Mouse (Mus musculus): ENCODE data around the gene Zfp820.
A peak's percentile ranks its signal among the peaks of the same experiment; 100 is the strongest.
"Not testable (repeated sequence)": the region's sequence is repeated elsewhere in the genome, so short reads cannot be mapped to it uniquely, and the experiment has no call there.

Gene Zfp820

GRCm38 (mm10) chr17:21845545-21846321 is at the start of gene Zfp820:
Gene Zfp820 (minus strand): TSS chr17:21845772.
- peak; percentile 97 for DNase-seq (ENCODE audit: low read depth, low spot score)

DNA sequence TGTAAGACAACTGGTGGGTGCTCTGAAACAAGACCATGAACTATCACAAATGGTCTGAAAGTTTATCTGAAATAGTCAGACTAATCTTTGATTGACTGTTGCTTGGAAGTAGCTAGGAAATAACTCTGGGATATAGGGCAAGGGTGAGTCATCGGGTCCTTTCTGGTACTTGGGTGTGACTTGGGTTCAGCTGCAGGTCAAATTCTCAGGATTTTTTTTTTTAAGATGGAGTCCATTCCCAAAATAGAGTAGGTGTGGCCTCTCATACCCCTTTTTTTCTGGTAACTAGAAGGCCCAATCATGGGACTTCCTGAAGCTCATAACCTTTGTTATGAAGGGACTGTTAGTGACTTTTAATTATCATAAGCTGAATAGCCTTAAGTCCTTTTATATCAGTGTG is 25.7 kb upstream of the Zfp820 start:
- DNase-seq (ENCODE audit: low read depth, low spot score) = peak; percentile 44

- not testable (repeated sequence) for DNase-seq (ENCODE audit: low read depth, low spot score)
Measured at GRCm38 (mm10) chr17:21846322-21846582, 680 bp upstream of the Zfp820 start.

DNA sequence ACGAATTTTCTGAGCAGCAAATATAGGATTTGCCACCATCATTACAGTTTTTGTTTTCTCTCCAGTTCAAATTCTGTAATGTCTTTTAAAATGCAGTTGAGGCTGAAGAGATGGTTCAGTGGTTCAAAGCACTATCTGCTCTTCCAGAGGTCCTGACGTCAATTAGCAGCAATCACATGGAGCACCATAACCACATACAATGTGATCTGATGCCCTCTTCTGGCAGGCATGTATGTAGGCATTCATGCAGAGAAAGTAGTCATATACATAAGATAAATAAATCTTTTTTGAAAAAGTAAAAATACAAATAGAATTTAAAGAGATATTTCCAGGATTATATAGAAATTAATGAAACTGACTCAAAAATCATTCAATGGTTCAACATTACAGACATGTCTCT is 7.1 kb downstream of the Zfp820 start:
- no peak for DNase-seq (ENCODE audit: low read depth, low spot score)

- DNase-seq (ENCODE audit: low read depth, low spot score) = peak; percentile 39
Measured at GRCm38 (mm10) chr17:21801373-21801772, 44.2 kb downstream of the Zfp820 start.

DNA sequence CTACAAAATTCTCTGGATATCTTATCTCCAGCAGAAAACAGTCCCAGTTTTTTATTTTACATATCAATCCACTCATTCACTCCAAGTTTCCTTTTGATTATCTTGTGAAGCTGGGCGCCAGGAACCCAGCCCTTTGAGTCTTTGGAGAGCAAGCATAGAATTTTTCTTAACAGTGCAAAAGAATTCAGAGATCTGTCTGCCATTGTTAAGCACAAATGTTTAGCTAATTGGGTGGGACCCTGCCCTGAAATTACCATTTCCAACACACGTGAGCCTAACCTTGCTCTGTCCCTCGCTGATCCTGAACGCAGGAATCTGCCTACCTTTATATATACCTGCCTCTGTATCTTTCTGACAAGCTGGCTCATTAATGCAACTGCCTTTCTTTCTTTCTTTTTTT is 53.3 kb downstream of the Zfp820 start:
- DNase-seq (ENCODE audit: low read depth, low spot score) = peak; percentile 68

DNA sequence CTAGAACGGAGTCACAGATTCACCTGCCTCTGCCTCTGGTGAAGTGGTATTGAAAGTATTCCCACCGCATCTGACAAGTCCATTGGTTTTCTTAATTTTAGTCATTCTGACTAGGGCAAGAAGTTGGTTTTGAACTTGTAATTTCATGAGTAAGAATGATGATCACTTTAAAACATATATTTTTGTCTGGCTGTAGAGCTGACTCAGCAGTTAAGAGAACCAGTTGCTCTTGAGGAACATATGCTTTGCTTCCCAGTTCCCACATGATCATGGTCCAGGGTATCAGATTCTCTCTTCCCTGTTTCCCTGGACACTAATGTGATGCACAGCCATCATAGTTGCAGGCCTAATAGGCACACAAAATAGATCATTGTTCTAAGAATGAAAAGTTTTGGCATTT is 75.2 kb downstream of the Zfp820 start:
- DNase-seq (ENCODE audit: low read depth, low spot score) = no peak
